25 mouse cellular contexts compared by ENCODE assay signal in the genomic region with DNA sequence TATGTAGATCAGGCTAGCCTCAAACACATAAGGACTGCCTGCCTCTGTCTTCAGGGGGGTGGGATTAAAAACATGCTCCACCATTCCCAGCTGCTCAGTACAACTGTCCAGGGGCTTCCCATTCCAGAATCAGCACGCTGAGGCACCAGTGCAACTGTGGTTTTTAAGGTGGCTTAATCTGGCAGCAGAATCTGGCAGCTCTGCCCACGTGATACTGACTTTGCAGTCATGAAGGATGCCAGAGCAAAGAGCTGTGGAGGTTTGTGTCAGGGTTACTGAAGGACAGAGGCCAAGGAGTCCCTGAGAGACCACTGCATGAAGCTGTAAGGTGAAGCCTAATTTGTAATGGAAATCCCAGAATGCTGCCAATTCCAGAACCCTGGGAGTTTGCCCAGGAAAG. TPM values are rescaled to one million over a fixed set of nuclear protein-coding genes. Genes with fewer than 3 reads are reported as not detected.
DNase-seq lines count a peak whose midpoint lies in the region; ATAC-seq and TF ChIP-seq lines count a peak whose summit lies in the region.
"Had no signal": no experiment of that assay in that cellular context is flagged by ENCODE, and none has a peak within 500 bp of the region (broad histone marks: within the 10 kb centered on the region; RNA-seq: fewer than 3 reads in every experiment).

No protein-coding gene starts in this region.

- peak; percentile 31; the same call in 1 of the 2 replicates for ATAC-seq in liver, embryonic 14.5 days (ENCODE audit: insufficient read depth)
- ATAC-seq: forebrain, embryonic 14.5 days; hindbrain, embryonic 16.5 days; lung, postnatal 0 days; midbrain, embryonic 15.5 days had no signal

- no peak overlapping the region for H3K4me2 ChIP-seq in liver, embryonic 14.5 days (ENCODE audit: low read depth)
- H3K4me2 ChIP-seq: embryonic facial prominence, embryonic 12.5 days; heart, embryonic 15.5 days; limb, embryonic 12.5 days; midbrain, embryonic 15.5 days had no signal

- no peaks in the 10 kb centered on the region for H3K4me1 ChIP-seq in kidney, adult 2 months (ENCODE audit: control insufficient read depth, insufficient read depth, low read length)
- peaks cover 9 to 15% of the 10 kb centered on the region in 2 experiments for H3K4me1 ChIP-seq in MEL (ENCODE audit: control insufficient read depth in 1 of 2, insufficient read depth in 2 of 2, low read length in 2 of 2)
- H3K4me1 ChIP-seq in liver, embryonic 14.5 days (replicated peaks; ENCODE audit: control insufficient read depth in 2 of 2, insufficient read depth in 2 of 2, low read length in 1 of 2) = peaks cover 13 to 19% of the 10 kb centered on the region in 2 experiments

- TF ChIP-seq RAD21 in MEL (IDR thresholded peaks at IDR 0.05; ENCODE audit: low read depth, low read length) = no peak

- H3K36me3 ChIP-seq in kidney, adult 2 months (ENCODE audit: control insufficient read depth, insufficient read depth, low read length) = no peaks in the 10 kb centered on the region
- peaks cover 0 to 7% of the 10 kb centered on the region in 2 experiments; a peak in 1 of 4 replicates for H3K36me3 ChIP-seq in MEL (ENCODE audit: control insufficient read depth in 1 of 2, insufficient read depth in 2 of 2, low read length in 2 of 2)
- H3K36me3 ChIP-seq in liver, embryonic 14.5 days (replicated peaks; ENCODE audit: control insufficient read depth, insufficient read depth, low read depth) = no peaks in the 10 kb centered on the region
- H3K36me3 ChIP-seq: embryonic facial prominence, embryonic 12.5 days; heart, embryonic 10.5 days; heart, embryonic 15.5 days; limb, embryonic 12.5 days; midbrain, embryonic 10.5 days; midbrain, embryonic 15.5 days had no signal

- H3K79me2 ChIP-seq in MEL (ENCODE audit: control insufficient read depth, insufficient read depth, low read length, poor library complexity) = no peaks in the 10 kb centered on the region

- H3K9ac ChIP-seq in MEL (ENCODE audit: control insufficient read depth, low read depth, low read length, poor library complexity, severe bottlenecking) = no peak overlapping the region
- H3K9ac ChIP-seq in liver, embryonic 14.5 days (replicated peaks) = peak overlapping the region; percentile 43
- H3K9ac ChIP-seq: embryonic facial prominence, embryonic 12.5 days; heart, embryonic 15.5 days; limb, embryonic 12.5 days; midbrain, embryonic 15.5 days had no signal

- peak; percentile 34 to 37; a peak in 3 of 4 replicates for TF ChIP-seq EP300 in MEL (IDR thresholded peaks at IDR 0.05; ENCODE audit: low read depth in 1 of 2, low read length in 2 of 2)
- TF ChIP-seq EP300 in liver, embryonic 14.5 days (IDR thresholded peaks at IDR 0.05; ENCODE audit: low read depth) = no peak

- H3K27ac ChIP-seq in kidney, adult 2 months (ENCODE audit: insufficient read depth, low read depth, low read length) = no peak overlapping the region
- no peak overlapping the region for H3K27ac ChIP-seq in MEL (ENCODE audit: control insufficient read depth, low read depth, low read length)
- no peak overlapping the region for H3K27ac ChIP-seq in liver, embryonic 14.5 days
- H3K27ac ChIP-seq: embryonic facial prominence, embryonic 12.5 days; heart, embryonic 10.5 days; heart, embryonic 15.5 days; kidney, postnatal 0 days; limb, embryonic 12.5 days; macrophage; midbrain, embryonic 10.5 days; midbrain, embryonic 15.5 days had no signal

- 60% methylated on average over 2 of the region's 2 CpGs for WGBS in kidney, adult 2 months
- 10% methylated on average over 2 of the region's 2 CpGs for WGBS in liver, embryonic 14.5 days (ENCODE audit: insufficient replicate concordance)

- DNase-seq in kidney, adult 2 months = peak; percentile 45
- DNase-seq in kidney, postnatal 4 days = no peak
- peak; percentile 16 for DNase-seq in CD4-positive helper T cell, adult 2 months (ENCODE audit: low read depth, low spot score)
- peak; percentile 35 for DNase-seq in MEL (ENCODE audit: low read depth, low spot score)
- DNase-seq in liver, embryonic 14.5 days (ENCODE audit: low read depth in 3 of 3, low spot score in 3 of 3) = no peak
- DNase-seq in spleen, adult 12 weeks (ENCODE audit: low spot score) = no peak
- DNase-seq in embryo, embryonic 10 days (ENCODE audit: low spot score) = no peak
- DNase-seq in thymus, postnatal 25 days = no peak
- DNase-seq: cerebellum, adult 2 months; cerebellum, postnatal 14 days; embryo, embryonic 11 days; gastrocnemius, postnatal 25 days; heart, adult 11 months; right cerebral cortex, postnatal 25 days had no signal

- no peak for TF ChIP-seq CTCF in kidney, adult 2 months (conservative IDR thresholded peaks at IDR 0.05; ENCODE audit: insufficient read depth, insufficient read length, low read depth, low read length)
- TF ChIP-seq CTCF in MEL (IDR thresholded peaks at IDR 0.05 in 2 of 3, conservative IDR thresholded peaks at IDR 0.05 in 1 of 3; ENCODE audit: control insufficient read depth in 1 of 3, insufficient read depth in 1 of 3, low read depth in 2 of 3, low read length in 3 of 3, poor library complexity in 1 of 3, severe bottlenecking in 1 of 3) = no peak
- no peak for TF ChIP-seq CTCF in liver, embryonic 14.5 days (IDR thresholded peaks at IDR 0.05; ENCODE audit: low read depth)

- no peak overlapping the region for H3K4me3 ChIP-seq in kidney, adult 2 months (ENCODE audit: insufficient read depth, low read depth, low read length)
- no peak overlapping the region for H3K4me3 ChIP-seq in MEL (ENCODE audit: control insufficient read depth in 1 of 2, insufficient read depth in 1 of 2, low read depth in 2 of 2, low read length in 2 of 2)
- H3K4me3 ChIP-seq in liver, embryonic 14.5 days (ENCODE audit: insufficient read depth in 1 of 2, low read depth in 2 of 2, low read length in 2 of 2) = no peak overlapping the region
- H3K4me3 ChIP-seq: embryonic facial prominence, embryonic 12.5 days; heart, embryonic 10.5 days; heart, embryonic 15.5 days; limb, embryonic 12.5 days; midbrain, embryonic 10.5 days; midbrain, embryonic 15.5 days had no signal

- no peak for TF ChIP-seq POLR2A in kidney, adult 2 months (IDR thresholded peaks at IDR 0.05; ENCODE audit: low read depth, low read length)
- TF ChIP-seq POLR2A in MEL (IDR thresholded peaks at IDR 0.05; ENCODE audit: control insufficient read depth in 1 of 2, insufficient read depth in 1 of 2, low read depth in 1 of 2, low read length in 2 of 2, poor library complexity in 1 of 2) = no peak

- no peaks in the 10 kb centered on the region for H3K9me3 ChIP-seq in MEL (replicated peaks; ENCODE audit: insufficient read depth, low read length)
- no peaks in the 10 kb centered on the region for H3K9me3 ChIP-seq in liver, embryonic 14.5 days (ENCODE audit: control insufficient read depth, low read length)
- H3K9me3 ChIP-seq: embryonic facial prominence, embryonic 12.5 days; heart, embryonic 10.5 days; heart, embryonic 15.5 days; limb, embryonic 12.5 days; midbrain, embryonic 10.5 days; midbrain, embryonic 15.5 days had no signal

- H3K27me3 ChIP-seq in kidney, adult 2 months (replicated peaks; ENCODE audit: control insufficient read depth, insufficient read depth, low read length) = no peaks in the 10 kb centered on the region
- no peaks in the 10 kb centered on the region; a peak in 1 of 4 replicates for H3K27me3 ChIP-seq in MEL (ENCODE audit: control insufficient read depth in 1 of 2, insufficient read depth in 2 of 2, low read length in 2 of 2)
- no peaks in the 10 kb centered on the region for H3K27me3 ChIP-seq in liver, embryonic 14.5 days (ENCODE audit: control insufficient read depth, insufficient read depth, low read length)
- H3K27me3 ChIP-seq: embryonic facial prominence, embryonic 12.5 days; heart, embryonic 15.5 days; limb, embryonic 12.5 days; midbrain, embryonic 15.5 days had no signal

TF ChIP-seq in MEL, 35 proteins besides CTCF, POLR2A, EP300 and RAD21 (continues in another document):
- no peak for TF ChIP-seq JUND (IDR thresholded peaks at IDR 0.05; ENCODE audit: low read depth, low read length)
- no peak for TF ChIP-seq MEF2A (IDR thresholded peaks at IDR 0.05; ENCODE audit: extremely low read depth, insufficient replicate concordance, low read depth, low read length, poor library complexity, severe bottlenecking)
- TF ChIP-seq GATA1 (IDR thresholded peaks at IDR 0.05; ENCODE audit: low read depth, low read length) = peak; percentile 56
- no peak for TF ChIP-seq BHLHE40 (IDR thresholded peaks at IDR 0.05; ENCODE audit: borderline replicate concordance, low read depth, low read length)
- no peak for TF ChIP-seq CHD2 (IDR thresholded peaks at IDR 0.05; ENCODE audit: low read length)
- TF ChIP-seq MYB (IDR thresholded peaks at IDR 0.05; ENCODE audit: low read depth, low read length) = 0 out of 2 replicates have a peak, but pooled peaks have one; percentile 25
- TF ChIP-seq ETS1 (IDR thresholded peaks at IDR 0.05; ENCODE audit: low read depth, low read length) = peak; percentile 33; the same call in 1 of the 2 replicates
- no peak for TF ChIP-seq TBP (IDR thresholded peaks at IDR 0.05; ENCODE audit: low read depth, low read length)
- TF ChIP-seq ELF1 (IDR thresholded peaks at IDR 0.05; ENCODE audit: low read depth, low read length) = no peak
- TF ChIP-seq UBTF (IDR thresholded peaks at IDR 0.05; ENCODE audit: borderline replicate concordance, insufficient read depth, low read depth, low read length) = no peak
- peak in 1 of 2 experiments; percentile 56; a peak in 1 of 4 replicates for TF ChIP-seq USF2 (IDR thresholded peaks at IDR 0.05; ENCODE audit: borderline replicate concordance in 1 of 2, insufficient read depth in 1 of 2, low read depth in 1 of 2, low read length in 2 of 2)
- TF ChIP-seq USF1 (IDR thresholded peaks at IDR 0.05; ENCODE audit: low read depth, low read length) = peak; percentile 90
- no peak for TF ChIP-seq KAT2A (conservative IDR thresholded peaks at IDR 0.05; ENCODE audit: low read depth, low read length)
- no peak for TF ChIP-seq CHD1 (IDR thresholded peaks at IDR 0.05; ENCODE audit: low read depth, low read length)

RNA-seq across cellular contexts. Expression of gene Trim66, which starts 2.9 kb away (rescaled TPM):
- 0.03 and 0.04 TPM in 2 replicates for polyA plus RNA-seq in kidney, adult 2 months (2012; rRNA removed)
- total RNA-seq in MEL (2012; rRNA removed) = not detected in 2 replicates
- under 1 TPM in 1 of 2 experiments, not detected in 1; 0.01 TPM for polyA plus RNA-seq in MEL (2012; ENCODE audit: insufficient read depth in 1 of 2, insufficient read length in 2 of 2, low read depth in 1 of 2, low replicate concordance in 2 of 2, missing spikeins in 1 of 2)
- polyA plus RNA-seq in liver, embryonic 14.5 days (2012; rRNA removed) = 0.03 TPM in 2 replicates
- polyA plus RNA-seq in liver, embryonic 14.5 days (2014; fragmentation: Nextera tagmentation; extraction: Ambion mirVana) = 0.03 TPM in 1 of 2 replicates, not detected in the other
- polyA plus RNA-seq: heart, embryonic 15.5 days had no signal

RNA-seq across cellular contexts. Expression of gene Rpl27a, which starts 8.1 kb away (rescaled TPM):
- 278 and 374 TPM in 2 replicates for polyA plus RNA-seq in kidney, adult 2 months (2012; rRNA removed)
- total RNA-seq in MEL (2012; rRNA removed) = 1,139 and 1,252 TPM in 2 replicates
- polyA plus RNA-seq in MEL (2012; ENCODE audit: insufficient read depth in 1 of 2, insufficient read length in 2 of 2, low read depth in 1 of 2, low replicate concordance in 2 of 2, missing spikeins in 1 of 2) = 100 to 1,000 TPM in 1 of 2 experiments, not detected in 1; 221 TPM
- polyA plus RNA-seq in liver, embryonic 14.5 days (2012; rRNA removed) = 389 and 486 TPM in 2 replicates
- polyA plus RNA-seq in liver, embryonic 14.5 days (2014; fragmentation: Nextera tagmentation; extraction: Ambion mirVana) = 93.6 and 94.5 TPM in 2 replicates

Comparison
In these comparisons a context has a peak if more than half of its experiments do, and no peak if none do; other contexts are left out.
1. DNase-seq: peak in kidney, adult 2 months (single experiment), CD4-positive helper T cell, adult 2 months (single experiment) and MEL (single experiment); none in kidney, postnatal 4 days (0 of 2), liver, embryonic 14.5 days (0 of 3), spleen, adult 12 weeks (single experiment), embryo, embryonic 10 days (single experiment) and thymus, postnatal 25 days (single experiment).